In genomic region chr5:36559510-36560235, GRCm38 (mm10) we compare ENCODE assay signal across 16 mouse cellular contexts. TPM values are rescaled to one million over a fixed set of nuclear protein-coding genes. Genes with fewer than 3 reads are reported as not detected.
DNase-seq lines count a peak whose midpoint lies in the region; ATAC-seq and TF ChIP-seq lines count a peak whose summit lies in the region.
"Had no signal": no experiment of that assay in that cellular context is flagged by ENCODE, and none has a peak within 500 bp of the region (broad histone marks: within the 10 kb centered on the region; RNA-seq: fewer than 3 reads in every experiment).

No protein-coding gene starts in this region.

- TF ChIP-seq POLR2A in liver, adult 2 months (IDR thresholded peaks at IDR 0.05; ENCODE audit: extremely low read depth, insufficient read depth, low read length) = no peak
- TF ChIP-seq POLR2A in bone marrow, adult 2 months (IDR thresholded peaks at IDR 0.05; ENCODE audit: borderline replicate concordance, control insufficient read depth, low read depth, low read length) = no peak

- no peak for ATAC-seq in liver, embryonic 11.5 days (replicated peaks; ENCODE audit: low FRiP score)
- no peak for ATAC-seq in forebrain, embryonic 13.5 days
- ATAC-seq: forebrain, embryonic 15.5 days had no signal

- no peaks in the 10 kb centered on the region for H3K36me3 ChIP-seq in liver, adult 2 months (ENCODE audit: control insufficient read depth, insufficient read depth, low read length)
- H3K36me3 ChIP-seq in liver, embryonic 11.5 days (ENCODE audit: control insufficient read depth, insufficient read depth, low read length) = no peaks in the 10 kb centered on the region
- no peaks in the 10 kb centered on the region for H3K36me3 ChIP-seq in macrophage (ENCODE audit: inconsistent target)
- no peaks in the 10 kb centered on the region for H3K36me3 ChIP-seq in forebrain, embryonic 13.5 days (ENCODE audit: poor library complexity, severe bottlenecking)
- H3K36me3 ChIP-seq: forebrain, embryonic 15.5 days; heart, embryonic 15.5 days; neural tube, embryonic 15.5 days had no signal

- H3K79me2 ChIP-seq in liver, adult 2 months (ENCODE audit: control insufficient read depth, insufficient read depth, low read length) = peaks cover 28% of the 10 kb centered on the region; the same call in 1 of the 2 replicates
- peaks cover 94% of the 10 kb centered on the region for H3K79me2 ChIP-seq in macrophage (ENCODE audit: inconsistent target)

- H3K4me1 ChIP-seq in liver, adult 2 months (ENCODE audit: control insufficient read depth, insufficient read depth, low read length) = peaks cover 23% of the 10 kb centered on the region
- peaks cover 36% of the 10 kb centered on the region for H3K4me1 ChIP-seq in liver, embryonic 11.5 days (replicated peaks; ENCODE audit: control insufficient read depth, insufficient read depth, low read length)
- H3K4me1 ChIP-seq in bone marrow, adult 2 months (ENCODE audit: control insufficient read depth, insufficient read depth, low read length) = peaks cover 15% of the 10 kb centered on the region
- H3K4me1 ChIP-seq in brown adipose tissue, adult 24 weeks (ENCODE audit: control insufficient read depth, insufficient read depth, insufficient read length, low read length) = peaks cover 16% of the 10 kb centered on the region; the same call in 1 of the 2 replicates
- peaks cover 13% of the 10 kb centered on the region for H3K4me1 ChIP-seq in forebrain, embryonic 13.5 days

- WGBS in liver, adult 2 months = 59% methylated on average over 6 of the region's 6 CpGs
- 77% methylated on average over 6 of the region's 6 CpGs for WGBS in liver, embryonic 11.5 days
- WGBS in bone marrow, adult 2 months = 74% methylated on average over 6 of the region's 6 CpGs
- WGBS in macrophage (ENCODE audit: missing documents) = 97% methylated on average over 6 of the region's 6 CpGs
- 94% methylated on average over 6 of the region's 6 CpGs for WGBS in forebrain, embryonic 13.5 days

- peak overlapping the region; percentile 48 for H3K27ac ChIP-seq in liver, adult 2 months (replicated peaks; ENCODE audit: insufficient read depth, low read depth, low read length)
- H3K27ac ChIP-seq in liver, embryonic 11.5 days (ENCODE audit: low read depth, low read length) = no peak overlapping the region
- peak overlapping the region; percentile 21; the same call in 1 of the 2 replicates for H3K27ac ChIP-seq in bone marrow, adult 2 months (ENCODE audit: control insufficient read depth, insufficient read depth, low read depth, low read length, poor library complexity)
- peak overlapping the region; percentile 45; the same call in 1 of the 2 replicates for H3K27ac ChIP-seq in brown adipose tissue, adult 24 weeks (replicated peaks; ENCODE audit: low read depth, low read length)
- peak overlapping the region; percentile 39 for H3K27ac ChIP-seq in macrophage
- no peak overlapping the region for H3K27ac ChIP-seq in forebrain, embryonic 13.5 days
- H3K27ac ChIP-seq: forebrain, embryonic 15.5 days; neural tube, embryonic 15.5 days had no signal

- no peaks in the 10 kb centered on the region for H3K9me3 ChIP-seq in liver, embryonic 11.5 days (ENCODE audit: control insufficient read depth, low read length)
- no peaks in the 10 kb centered on the region for H3K9me3 ChIP-seq in forebrain, embryonic 13.5 days (replicated peaks)
- H3K9me3 ChIP-seq: forebrain, embryonic 15.5 days; heart, embryonic 15.5 days; neural tube, embryonic 15.5 days had no signal

- TF ChIP-seq CTCF in liver, adult 2 months (IDR thresholded peaks at IDR 0.05; ENCODE audit: low read depth, low read length) = no peak
- TF ChIP-seq CTCF in bone marrow, adult 2 months (IDR thresholded peaks at IDR 0.05; ENCODE audit: control insufficient read depth, insufficient read depth, low read length) = no peak

- H3K4me2 ChIP-seq in liver, embryonic 11.5 days = no peak overlapping the region
- H3K4me2 ChIP-seq in forebrain, embryonic 13.5 days = no peak overlapping the region
- H3K4me2 ChIP-seq: forebrain, embryonic 15.5 days; heart, embryonic 15.5 days; neural tube, embryonic 15.5 days had no signal

- no peaks in the 10 kb centered on the region for H3K27me3 ChIP-seq in liver, adult 2 months (ENCODE audit: control insufficient read depth, insufficient read depth, low read length)
- no peaks in the 10 kb centered on the region for H3K27me3 ChIP-seq in liver, embryonic 11.5 days (replicated peaks; ENCODE audit: control insufficient read depth, insufficient read depth, low read length)
- H3K27me3 ChIP-seq in forebrain, embryonic 13.5 days = no peaks in the 10 kb centered on the region
- H3K27me3 ChIP-seq: CH12.LX; forebrain, embryonic 15.5 days; heart, embryonic 15.5 days; neural tube, embryonic 15.5 days had no signal

- no peak overlapping the region; the same call in 1 of the 2 replicates for H3K9ac ChIP-seq in liver, adult 2 months (ENCODE audit: low read depth, low read length)
- H3K9ac ChIP-seq in liver, embryonic 11.5 days (ENCODE audit: low read depth, low read length) = no peak overlapping the region
- no peak overlapping the region for H3K9ac ChIP-seq in forebrain, embryonic 13.5 days
- H3K9ac ChIP-seq: forebrain, embryonic 15.5 days; heart, embryonic 15.5 days; neural tube, embryonic 15.5 days had no signal

- H3K4me3 ChIP-seq in liver, adult 2 months (ENCODE audit: insufficient read depth, low read depth, low read length) = no peak overlapping the region
- no peak overlapping the region for H3K4me3 ChIP-seq in liver, embryonic 11.5 days (ENCODE audit: low read depth, low read length)
- no peak overlapping the region for H3K4me3 ChIP-seq in bone marrow, adult 2 months (replicated peaks; ENCODE audit: control insufficient read depth, low read depth, low read length)
- H3K4me3 ChIP-seq in brown adipose tissue, adult 24 weeks (ENCODE audit: insufficient read depth, low read depth, low read length) = no peak overlapping the region
- H3K4me3 ChIP-seq in macrophage (ENCODE audit: inconsistent target) = no peak overlapping the region
- H3K4me3 ChIP-seq in forebrain, embryonic 13.5 days = no peak overlapping the region
- H3K4me3 ChIP-seq: forebrain, embryonic 15.5 days; heart, embryonic 15.5 days; neural tube, embryonic 15.5 days had no signal

- peak; percentile 45 for DNase-seq in liver, adult 2 months (ENCODE audit: extremely low read depth, low read depth, low spot score)
- no peak for DNase-seq in liver, embryonic 11.5 days (ENCODE audit: low spot score)
- DNase-seq in layer of hippocampus, postnatal 14 days (ENCODE audit: low spot score in 2 of 2) = no peak
- DNase-seq: adrenal gland, postnatal 10 days; cerebellum, postnatal 10 days; embryo, embryonic 11 days; heart, adult 11 months; kidney, adult 8-10 months had no signal

RNA-seq across cellular contexts. Expression of gene Tbc1d14, which starts 33.4 kb away (rescaled TPM):
- total RNA-seq in liver, adult 2 months (2014; rRNA removed) = 5.4 and 8.2 TPM in 2 replicates
- 8.4 and 8.9 TPM in 2 replicates for polyA plus RNA-seq in liver, adult 2 months (2012; rRNA removed)
- 26.0 and 30.2 TPM in 2 replicates for polyA plus RNA-seq in liver, embryonic 11.5 days (2014; fragmentation: Nextera tagmentation; extraction: Ambion mirVana)
- polyA plus RNA-seq in bone marrow, adult 2 months (2011; ENCODE audit: insufficient read depth, insufficient read length, low replicate concordance, missing spikeins) = 7.5 and 34.7 TPM in 2 replicates
- polyA plus RNA-seq in brown adipose tissue, adult 24 weeks (2012; ENCODE audit: insufficient read depth, insufficient read length, missing spikeins) = 8.7 and 8.8 TPM in 2 replicates
- 100 to 1,000 TPM in 19 of 26 experiments, 10 to 100 TPM in 7; 43.9 to 352 (median 164) TPM for total RNA-seq in macrophage (2018; cell fraction: chromatin; rRNA removed)
- 10 to 100 TPM; 14.6 to 67.9 (median 47.5) TPM for total RNA-seq in macrophage (2018; cell fraction: cytosol; rRNA removed)
- total RNA-seq in macrophage (2018; cell fraction: nucleus; rRNA removed) = 100 to 1,000 TPM in 14 of 26 experiments, 10 to 100 TPM in 12; 28.4 to 157 (median 105) TPM
- polyA plus RNA-seq in macrophage (2018) = 22.5 to 38.4 TPM (median 36.0 TPM) in 3 replicates
- total RNA-seq in layer of hippocampus, postnatal 14 days (2021) = 100 to 1,000 TPM in 1 of 2 experiments, 10 to 100 TPM in 1; 90.4 to 103 TPM
- polyA plus RNA-seq in forebrain, embryonic 13.5 days (2015; fragmentation: Nextera tagmentation; extraction: Ambion mirVana) = 67.0 and 68.0 TPM in 2 replicates

Comparison
In these comparisons a context has a peak if more than half of its experiments do, and no peak if none do; other contexts are left out.
1. H3K27ac ChIP-seq: peak in liver, adult 2 months (single experiment), bone marrow, adult 2 months (single experiment), brown adipose tissue, adult 24 weeks (single experiment) and macrophage (single experiment); none in liver, embryonic 11.5 days (single experiment) and forebrain, embryonic 13.5 days (single experiment).